ENCODE assay signal across 1 mouse cellular context in genomic region chr6:113343177-113344092, GRCm38 (mm10).
TF ChIP-seq lines count a peak whose summit lies in the region.

TSS of gene Camk1 (minus strand) at chr6:113343984.

TF ChIP-seq in CH12.LX, 34 proteins besides CTCF, POLR2A, EP300 and RAD21 (continued from another document):
- TF ChIP-seq ZMIZ1 (IDR thresholded peaks at IDR 0.05; ENCODE audit: low read depth, low read length), result no peak
